Mouse (Mus musculus): Measurements from ENCODE around the gene Ipo7.
"Not testable (repeated sequence)": the region's sequence is repeated elsewhere in the genome, so short reads cannot be mapped to it uniquely, and the experiment has no call there.

Gene Ipo7

DNA sequence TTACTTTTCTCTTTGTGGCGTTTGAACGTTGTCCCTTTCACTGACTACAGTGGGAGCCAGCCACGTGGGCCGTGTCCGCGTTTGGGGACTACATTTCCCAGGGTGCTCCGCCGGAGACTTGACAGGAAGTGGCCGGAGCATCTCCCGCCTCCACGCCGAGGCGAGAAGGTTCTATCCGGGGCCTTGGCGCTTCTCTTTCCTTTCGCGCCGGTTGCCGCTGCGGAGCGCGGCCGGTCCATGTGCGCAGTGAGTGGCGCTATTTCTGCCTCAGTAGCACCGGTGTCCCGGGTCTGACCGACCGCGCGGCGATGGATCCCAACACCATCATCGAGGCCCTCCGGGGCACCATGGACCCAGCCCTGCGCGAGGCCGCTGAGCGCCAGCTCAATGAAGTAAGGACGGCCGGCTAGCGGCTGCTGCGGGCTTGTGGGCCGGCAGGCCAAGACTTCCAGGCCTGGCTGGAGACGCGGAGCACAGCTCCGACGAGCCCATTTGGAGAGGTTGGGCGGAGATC, at the start of gene Ipo7:
Gene Ipo7, plus strand, starts transcription at position 158 of the 514 bp plus-strand sequence.
- peak; percentile 90 for DNase-seq (ENCODE audit: low spot score)

DNA sequence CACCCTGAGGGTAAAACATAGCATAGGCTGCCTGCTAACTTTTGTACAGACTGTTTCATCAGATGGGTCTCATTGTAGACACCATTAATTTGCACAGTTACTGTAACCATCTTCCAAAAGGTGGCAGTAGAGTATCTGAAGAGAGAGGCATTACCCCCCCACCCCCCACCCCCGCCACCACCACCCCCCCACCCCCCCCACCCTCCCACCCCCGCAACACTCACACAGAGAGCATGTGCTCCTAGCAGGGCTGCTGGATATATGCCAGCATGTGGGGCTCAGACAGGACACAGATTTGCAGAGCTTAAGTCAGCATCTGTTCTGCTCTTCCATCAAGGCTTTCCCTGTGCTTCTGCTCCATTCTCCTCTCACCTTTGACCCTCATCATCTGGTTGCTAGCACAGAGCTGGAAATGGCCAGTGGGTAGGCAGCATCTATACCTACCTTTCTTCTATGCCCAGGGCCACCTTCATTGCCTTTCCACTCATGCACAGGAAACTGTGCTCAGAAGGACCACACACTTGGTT, 49.1 kb upstream of the Ipo7 start:
- no peak for DNase-seq (ENCODE audit: low spot score)

GRCm38 (mm10) chr7:109969542-109969941, 48.5 kb upstream of the Ipo7 start:
- no peak for DNase-seq (ENCODE audit: low spot score)

- no peak for DNase-seq (ENCODE audit: low spot score)
Measured at GRCm38 (mm10) chr7:109975966-109976715, 41.9 kb upstream of the Ipo7 start.

DNA sequence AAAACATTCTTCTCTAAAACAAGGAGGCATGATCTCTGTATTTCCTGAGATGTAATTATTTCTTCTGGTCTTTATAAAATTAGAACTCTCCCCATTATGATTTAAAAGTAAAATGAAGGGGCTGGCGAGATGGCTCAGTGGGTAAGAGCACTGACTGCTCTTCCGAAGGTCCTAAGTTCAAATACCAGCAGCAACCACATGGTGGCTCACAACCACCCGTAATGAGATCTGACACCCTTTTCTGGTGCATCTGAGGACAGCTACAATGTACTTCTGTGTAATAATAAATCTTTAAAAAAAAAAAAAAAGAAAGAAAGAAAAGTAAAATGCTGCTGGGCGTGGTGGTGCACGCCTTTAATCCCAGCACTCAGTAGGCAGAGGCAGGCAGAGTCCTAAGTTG, 40.9 kb upstream of the Ipo7 start:
- DNase-seq (ENCODE audit: low spot score): not testable (repeated sequence)

GRCm38 (mm10) chr7:109984608-109985007, 33.5 kb upstream of the Ipo7 start:
- DNase-seq (ENCODE audit: low spot score): not testable (repeated sequence)

DNA sequence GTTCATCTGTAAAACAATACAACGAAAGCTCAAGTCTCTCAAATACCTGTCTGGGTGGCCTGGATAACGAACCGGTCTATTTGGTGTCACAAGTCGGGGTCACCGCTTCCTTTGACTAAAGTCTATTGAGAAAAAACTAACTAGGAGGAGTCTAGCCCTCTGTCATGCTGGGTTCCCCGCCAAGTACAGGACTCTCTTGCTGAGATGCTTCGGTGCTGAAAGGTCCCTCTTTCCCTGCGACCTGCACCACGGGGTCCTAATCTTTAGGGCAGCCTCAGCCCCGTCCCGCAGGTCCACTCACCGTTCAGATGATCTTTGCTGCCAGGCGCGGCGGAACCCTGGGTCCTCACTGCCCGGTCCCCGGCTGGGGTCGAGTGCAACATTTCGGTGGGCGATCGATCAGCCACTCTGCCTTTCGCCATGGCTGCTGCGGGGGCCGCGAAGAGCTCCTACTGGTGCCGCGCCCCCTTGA, 32.4 kb upstream of the Ipo7 start:
- DNase-seq (ENCODE audit: low spot score): no peak

DNA sequence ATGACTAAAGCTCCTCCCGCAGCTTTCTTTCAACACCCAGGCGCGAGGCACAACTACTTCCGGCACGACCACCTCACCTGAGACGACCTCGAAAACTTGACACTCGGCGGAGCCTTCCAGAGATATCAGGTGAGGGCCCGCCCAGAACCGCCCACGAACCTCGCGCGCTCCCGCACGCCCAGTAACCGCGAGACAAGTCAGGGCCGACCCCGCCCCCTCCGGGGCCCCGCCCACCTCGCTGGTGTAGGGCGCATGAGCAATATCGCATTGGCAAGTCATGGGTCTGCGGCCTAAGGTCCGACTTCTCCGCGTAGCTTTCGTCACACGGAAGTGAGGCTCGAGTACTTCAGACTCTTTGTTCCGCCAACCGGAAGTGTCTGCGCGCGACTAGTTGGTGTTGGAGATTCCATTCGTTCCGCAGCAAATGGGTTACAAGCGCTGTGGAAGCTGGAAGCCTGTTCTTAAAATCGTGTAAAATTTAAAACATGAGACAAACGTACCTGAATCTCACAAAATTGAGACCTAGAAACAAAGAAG, 31.9 kb upstream of the Ipo7 start:
- peak; percentile 99 for DNase-seq (ENCODE audit: low spot score)

DNA sequence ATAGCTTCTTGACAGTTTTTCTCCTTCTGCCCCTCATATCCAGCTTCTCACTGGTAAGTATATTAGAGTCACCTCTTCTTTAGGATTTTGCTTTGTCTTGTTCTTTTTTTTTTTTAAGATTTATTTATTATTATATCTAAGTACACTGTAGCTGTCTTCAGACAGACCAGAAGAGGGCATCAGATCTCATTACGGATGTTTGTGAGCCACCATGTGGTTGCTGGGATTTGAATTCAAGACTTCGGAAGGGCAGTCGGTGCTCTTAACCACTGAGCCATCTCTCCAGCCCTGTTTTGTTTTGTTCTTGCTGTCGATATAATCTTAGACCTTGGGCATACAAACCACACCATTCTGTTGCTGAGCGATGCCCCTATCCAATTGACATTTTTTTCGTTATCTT, 31.3 kb upstream of the Ipo7 start, which contains the start of gene Tmem41b:
Gene Tmem41b, minus strand, starts transcription at position 155 of the 400 bp plus-strand sequence.
- DNase-seq (ENCODE audit: low spot score): peak; percentile 7

- DNase-seq (ENCODE audit: low spot score): no peak
Measured at GRCm38 (mm10) chr7:109991286-109991685, 26.8 kb upstream of the Ipo7 start.

GRCm38 (mm10) chr7:109993157-109993959, 24.7 kb upstream of the Ipo7 start:
- DNase-seq (ENCODE audit: low spot score): no peak

DNA sequence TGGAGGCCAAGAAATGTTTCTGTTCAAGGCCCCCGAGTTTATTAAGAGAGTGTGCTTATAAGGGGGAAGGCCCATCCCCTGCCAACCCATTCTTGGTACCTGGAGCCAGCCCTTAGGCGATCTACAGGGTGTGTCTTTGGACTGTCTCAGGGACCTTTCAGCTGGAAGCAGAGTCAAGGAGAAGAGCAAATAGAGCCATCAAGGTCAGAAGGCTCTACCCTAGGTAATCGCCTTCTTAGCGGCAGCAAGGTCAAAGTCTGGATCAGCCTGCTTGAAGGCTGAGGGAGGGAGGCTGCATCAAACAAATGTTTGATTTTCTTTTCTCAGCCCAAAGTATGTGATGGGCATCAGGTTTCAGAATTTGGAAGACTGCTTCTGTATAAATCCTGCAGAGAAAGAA, 19.7 kb upstream of the Ipo7 start:
- no peak for DNase-seq (ENCODE audit: low spot score)

GRCm38 (mm10) chr7:110002092-110002491, 16.0 kb upstream of the Ipo7 start:
- no peak for DNase-seq (ENCODE audit: low spot score)

DNA sequence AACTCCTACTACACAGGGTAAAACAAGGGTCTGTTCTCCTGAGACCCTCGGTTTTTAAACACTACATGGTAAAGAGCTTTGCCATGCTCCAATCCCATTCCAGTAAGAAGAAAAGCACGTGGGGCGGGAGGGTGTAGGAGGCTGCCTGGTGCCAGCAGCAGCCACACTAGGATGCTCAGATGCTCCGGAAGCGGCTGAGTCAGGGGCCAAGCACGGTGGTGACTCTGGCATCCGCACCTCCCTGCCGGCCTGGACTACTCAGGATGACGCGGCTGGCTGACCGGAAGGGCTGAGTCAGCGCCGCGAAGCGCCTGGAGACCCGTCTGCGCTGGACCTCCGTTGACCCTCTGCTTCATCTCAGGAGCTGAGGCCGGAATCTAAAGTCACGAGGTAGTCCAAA, 15.1 kb upstream of the Ipo7 start:
- DNase-seq (ENCODE audit: low spot score): peak; percentile 29

- no peak for DNase-seq (ENCODE audit: low spot score)
Measured at GRCm38 (mm10) chr7:110005976-110006375, 12.1 kb upstream of the Ipo7 start.

DNA sequence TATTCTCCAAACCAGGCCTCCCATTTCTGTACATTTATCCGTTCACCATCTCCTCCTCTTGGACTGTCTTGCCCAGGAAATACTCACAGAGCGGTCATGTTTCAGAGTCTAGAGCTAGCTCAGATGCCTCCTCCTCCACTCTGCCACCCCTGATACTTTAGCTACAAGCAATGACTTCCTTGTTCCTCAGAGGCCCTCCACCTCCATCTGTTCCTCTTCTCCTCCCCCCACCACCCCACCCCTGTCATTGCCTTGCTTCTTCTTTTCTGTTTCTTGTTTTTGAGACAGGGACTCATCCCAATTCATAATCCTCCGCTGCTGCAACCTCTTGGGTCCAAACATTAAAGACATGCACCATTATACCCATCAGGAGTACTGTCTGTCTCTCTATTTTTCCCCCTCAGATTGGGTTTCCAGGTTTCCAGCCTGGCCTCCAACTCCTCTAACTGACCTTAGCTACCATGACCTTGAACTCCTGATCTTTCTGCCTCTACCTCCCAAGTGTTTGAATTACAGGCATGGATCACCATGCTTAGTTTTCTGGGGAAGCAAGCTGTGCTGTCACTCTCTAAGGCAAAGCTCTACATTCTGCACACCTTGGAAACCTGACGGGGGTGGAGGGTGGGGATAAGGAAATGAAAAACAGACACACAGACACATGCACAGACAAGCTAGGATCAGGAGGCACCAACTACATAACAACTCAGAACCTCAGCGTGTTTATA, 11.4 kb upstream of the Ipo7 start:
- DNase-seq (ENCODE audit: low spot score): no peak

- no peak for DNase-seq (ENCODE audit: low spot score)
Measured at GRCm38 (mm10) chr7:110008513-110008912, 9.6 kb upstream of the Ipo7 start.

GRCm38 (mm10) chr7:110009084-110009483, 9.0 kb upstream of the Ipo7 start:
- no peak for DNase-seq (ENCODE audit: low spot score)

DNA sequence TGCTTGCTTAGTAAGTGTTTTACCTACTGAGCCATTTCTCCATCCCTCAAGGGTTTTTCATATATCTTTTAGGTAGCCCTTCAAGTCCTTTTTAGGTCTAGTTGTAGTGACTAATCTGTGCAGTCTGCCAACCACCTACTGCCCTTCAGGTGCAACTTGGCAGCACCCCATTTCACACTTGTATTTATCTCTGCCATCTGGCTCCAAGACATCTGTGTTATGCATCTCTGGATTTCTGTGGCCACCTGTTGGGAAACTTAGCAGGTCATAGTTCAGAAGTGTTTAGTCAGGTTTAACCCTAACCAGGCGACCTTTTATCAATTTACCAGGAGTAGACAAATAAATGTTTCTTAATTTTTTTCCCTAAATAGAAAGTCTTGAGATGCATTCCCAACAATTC, 6.7 kb upstream of the Ipo7 start:
- no peak for DNase-seq (ENCODE audit: low spot score)

DNA sequence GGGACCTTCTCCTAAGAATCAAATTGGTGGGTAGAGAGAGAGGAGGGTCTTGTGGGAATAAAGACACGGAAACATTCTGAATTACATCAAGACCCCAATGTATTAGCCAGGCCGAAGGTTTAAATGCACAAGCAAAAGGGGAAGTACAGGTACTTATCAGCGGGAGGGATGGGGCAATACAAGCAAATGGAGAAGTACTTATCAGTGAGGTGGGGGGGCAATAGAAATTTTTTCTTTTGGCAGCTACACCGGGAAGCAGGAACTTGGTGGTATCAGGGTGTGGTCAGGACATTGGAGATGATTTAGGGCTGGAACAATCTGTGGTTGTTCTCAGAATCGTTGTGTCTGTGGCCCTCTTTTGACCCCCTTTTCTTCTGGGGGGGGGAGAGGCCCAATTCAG, 3.8 kb upstream of the Ipo7 start:
- DNase-seq (ENCODE audit: low spot score): no peak

- peak; percentile 65 for DNase-seq (ENCODE audit: low spot score)
Measured at GRCm38 (mm10) chr7:110018631-110019482, 783 bp downstream of the Ipo7 start.

Data from ovary, postnatal 36 days (tissue).